Mouse (Mus musculus) c-Kit-positive CD71-positive TER-119-positive erythroid progenitor cells, embryonic 14.5 days (primary cell): Measurements from ENCODE around the gene Krtap31-1.
"Not testable (repeated sequence)": the region's sequence is repeated elsewhere in the genome, so short reads cannot be mapped to it uniquely, and the experiment has no call there.

ENCODE experiments used
- DNase-seq: peaks from one replicate; pipeline ENCODE4 v3.0.0-alpha.2; 2013; ENCODE audit warnings: low spot score

Krtap31-1 gene

GRCm38 (mm10) chr11:99907620-99908019 is at the start of gene Krtap31-1:
TSS of gene Krtap31-1 (plus strand) at chr11:99907920.
- DNase-seq = no peak

GRCm38 (mm10) chr11:99858761-99859160 is 49.0 kb upstream of the Krtap31-1 start:
- DNase-seq = no peak

- not testable (repeated sequence) for DNase-seq
Measured at GRCm38 (mm10) chr11:99864176-99864575, 43.5 kb upstream of the Krtap31-1 start, which contains the start of gene Gm11559. TSS of gene Gm11559 (plus strand) at chr11:99864476.

GRCm38 (mm10) chr11:99873089-99873488 is 34.6 kb upstream of the Krtap31-1 start, which contains the start of gene Krtap9-1:
TSS of gene Krtap9-1 (plus strand) at chr11:99873389.
- not testable (repeated sequence) for DNase-seq

GRCm38 (mm10) chr11:99878887-99879286 is 28.8 kb upstream of the Krtap31-1 start, which contains the start of gene Gm11567:
TSS of gene Gm11567 (plus strand) at chr11:99879187.
- not testable (repeated sequence) for DNase-seq

- DNase-seq = no peak
Measured at GRCm38 (mm10) chr11:99914451-99914850, 6.7 kb downstream of the Krtap31-1 start, which contains the start of gene Gm11565. TSS of gene Gm11565 (plus strand) at chr11:99914751.

- no peak for DNase-seq
Measured at GRCm38 (mm10) chr11:99935991-99936390, 28.3 kb downstream of the Krtap31-1 start, which contains the start of gene Krtap31-2. TSS of gene Krtap31-2 (plus strand) at chr11:99936291.

- DNase-seq = no peak
Measured at GRCm38 (mm10) chr11:99937751-99938264, 30.1 kb downstream of the Krtap31-1 start.

GRCm38 (mm10) chr11:99948175-99948574 is 40.5 kb downstream of the Krtap31-1 start, which contains the start of gene Krtap9-5:
TSS of gene Krtap9-5 (plus strand) at chr11:99948475.
- no peak for DNase-seq
